Mouse (Mus musculus): ENCODE measurements around the gene Ncl. TPM values are rescaled to one million over a fixed set of nuclear protein-coding genes. Genes with fewer than 3 reads are reported as not detected.

Ncl gene
- polyA plus RNA-seq, 1 experiment from 2014 or later = 198 TPM

DNA sequence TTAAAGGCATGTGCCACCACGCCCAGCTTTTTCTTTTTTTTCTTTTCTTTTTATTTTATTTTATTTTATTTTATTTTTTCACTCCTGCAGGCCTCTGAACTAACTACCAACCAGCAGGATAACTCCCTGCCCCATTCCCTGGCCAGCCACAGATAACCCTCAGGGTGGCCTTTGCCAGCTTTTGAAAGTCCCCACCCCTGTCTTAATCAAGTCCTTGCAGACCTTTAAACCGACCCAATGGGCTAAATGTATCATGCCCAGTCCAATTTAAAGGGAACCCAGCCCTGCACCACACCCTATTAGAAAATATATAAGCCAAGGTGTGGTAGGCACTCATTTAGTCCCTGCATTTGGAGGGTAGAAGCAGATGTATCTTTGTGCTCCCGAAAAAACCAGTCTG is 46.9 kb downstream of the Ncl start:
- no peaks in the 10 kb centered on the region for H3K9me3 ChIP-seq (replicated peaks)
- ATAC-seq (ENCODE audit: insufficient read depth) = peak; percentile 96
- no peaks in the 10 kb centered on the region for H3K27me3 ChIP-seq
- H3K36me3 ChIP-seq (replicated peaks) = no peaks in the 10 kb centered on the region
- peaks cover 30% of the 10 kb centered on the region for H3K4me1 ChIP-seq (replicated peaks)
- no peak overlapping the region for H3K9ac ChIP-seq
- H3K27ac ChIP-seq (replicated peaks) = peak overlapping the region; percentile 59
- H3K4me3 ChIP-seq (replicated peaks) = no peak overlapping the region
- WGBS (ENCODE audit: insufficient replicate concordance) = 40% methylated on average over 3 of the region's 3 CpGs
- H3K4me2 ChIP-seq = no peak overlapping the region

- H3K27ac ChIP-seq (replicated peaks) = no peak overlapping the region
- no peaks in the 10 kb centered on the region for H3K36me3 ChIP-seq (replicated peaks)
- H3K4me3 ChIP-seq (replicated peaks) = no peak overlapping the region
- 68% methylated on average over 10 of the region's 10 CpGs for WGBS (ENCODE audit: insufficient replicate concordance)
- no peak for ATAC-seq (ENCODE audit: insufficient read depth)
- no peaks in the 10 kb centered on the region for H3K27me3 ChIP-seq
- H3K9me3 ChIP-seq (replicated peaks) = no peaks in the 10 kb centered on the region
- H3K4me1 ChIP-seq (replicated peaks) = peaks cover 33% of the 10 kb centered on the region
- H3K4me2 ChIP-seq = no peak overlapping the region
- H3K9ac ChIP-seq = no peak overlapping the region
Measured at GRCm38 (mm10) chr1:86311467-86312005, 47.7 kb downstream of the Ncl start.

- Histone ChIP-seq H3K9me3 (replicated peaks) (no peaks in the 10 kb centered on the region), H3K27ac (replicated peaks) (no peak overlapping the region), H3K4me2 (no peak overlapping the region), H3K27me3 (0 out of 2 replicates have a peak, but pooled peaks cover 4% of the 10 kb centered on the region), H3K4me1 (replicated peaks) (peaks cover 33% of the 10 kb centered on the region), H3K36me3 (replicated peaks) (no peaks in the 10 kb centered on the region), H3K4me3 (replicated peaks) (no peak overlapping the region), H3K9ac (no peak overlapping the region)
- ATAC-seq (ENCODE audit: insufficient read depth) = no peak
- WGBS (ENCODE audit: insufficient replicate concordance) = 75% methylated on average over 15 of the region's 15 CpGs
Measured at GRCm38 (mm10) chr1:86310536-86311310, 48.5 kb downstream of the Ncl start.

- 83% methylated on average over 7 of the region's 7 CpGs for WGBS (ENCODE audit: insufficient replicate concordance)
- H3K27ac ChIP-seq (replicated peaks) = no peak overlapping the region
- H3K27me3 ChIP-seq = peaks cover 15% of the 10 kb centered on the region
- ATAC-seq (ENCODE audit: insufficient read depth) = no peak
- no peak overlapping the region for H3K4me3 ChIP-seq (replicated peaks)
- no peak overlapping the region for H3K9ac ChIP-seq
- H3K4me1 ChIP-seq (replicated peaks) = peaks cover 31% of the 10 kb centered on the region
- H3K4me2 ChIP-seq = no peak overlapping the region
- H3K36me3 ChIP-seq (replicated peaks) = no peaks in the 10 kb centered on the region
- no peaks in the 10 kb centered on the region for H3K9me3 ChIP-seq (replicated peaks)
Measured at GRCm38 (mm10) chr1:86309270-86309833, 49.8 kb downstream of the Ncl start.

DNA sequence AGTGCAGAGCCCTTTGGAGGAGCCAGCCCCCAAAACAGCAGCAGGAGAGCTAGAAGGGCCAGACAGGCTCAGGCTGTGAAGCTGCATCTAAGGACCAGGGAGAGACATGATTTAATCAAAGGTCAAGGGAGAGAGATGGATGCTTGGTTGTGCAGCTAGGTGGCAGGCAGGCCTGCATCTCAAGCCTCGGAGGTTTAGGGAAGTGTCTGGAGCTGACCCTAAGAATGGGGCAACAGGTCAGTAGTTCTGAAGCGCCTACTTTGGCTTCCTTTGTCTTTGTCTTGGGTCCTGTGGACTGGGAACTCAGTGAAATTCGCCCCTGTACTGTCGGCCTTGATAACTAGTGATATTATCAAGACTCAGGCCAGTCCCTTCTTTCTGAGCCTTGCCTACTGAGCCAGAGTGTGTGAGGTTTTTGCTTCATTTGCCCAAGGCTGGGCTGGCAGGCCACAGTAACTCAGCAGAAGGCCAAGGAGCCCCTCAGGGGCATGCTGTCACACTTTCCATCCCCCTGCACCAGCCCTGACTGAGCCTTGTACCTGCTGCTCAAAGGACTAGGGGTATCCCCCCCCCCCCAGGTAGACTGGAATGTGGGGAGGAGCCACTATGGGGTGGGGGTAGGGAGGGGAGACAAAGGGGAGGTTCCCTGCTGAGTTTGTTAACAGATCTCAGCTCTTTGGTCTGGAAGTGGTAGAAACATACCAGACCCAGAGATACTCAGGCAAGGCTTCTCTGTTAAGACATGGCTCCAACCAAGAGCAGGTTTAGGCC is 51.1 kb downstream of the Ncl start:
- Histone ChIP-seq H3K27ac (replicated peaks) (no peak overlapping the region), H3K9ac (no peak overlapping the region), H3K9me3 (replicated peaks) (no peaks in the 10 kb centered on the region), H3K36me3 (replicated peaks) (no peaks in the 10 kb centered on the region), H3K4me1 (replicated peaks) (peaks cover 35% of the 10 kb centered on the region), H3K4me3 (replicated peaks) (no peak overlapping the region), H3K27me3 (peaks cover 28% of the 10 kb centered on the region), H3K4me2 (no peak overlapping the region)
- 41% methylated on average over 4 of the region's 4 CpGs for WGBS (ENCODE audit: insufficient replicate concordance)
- ATAC-seq (ENCODE audit: insufficient read depth) = no peak

DNA sequence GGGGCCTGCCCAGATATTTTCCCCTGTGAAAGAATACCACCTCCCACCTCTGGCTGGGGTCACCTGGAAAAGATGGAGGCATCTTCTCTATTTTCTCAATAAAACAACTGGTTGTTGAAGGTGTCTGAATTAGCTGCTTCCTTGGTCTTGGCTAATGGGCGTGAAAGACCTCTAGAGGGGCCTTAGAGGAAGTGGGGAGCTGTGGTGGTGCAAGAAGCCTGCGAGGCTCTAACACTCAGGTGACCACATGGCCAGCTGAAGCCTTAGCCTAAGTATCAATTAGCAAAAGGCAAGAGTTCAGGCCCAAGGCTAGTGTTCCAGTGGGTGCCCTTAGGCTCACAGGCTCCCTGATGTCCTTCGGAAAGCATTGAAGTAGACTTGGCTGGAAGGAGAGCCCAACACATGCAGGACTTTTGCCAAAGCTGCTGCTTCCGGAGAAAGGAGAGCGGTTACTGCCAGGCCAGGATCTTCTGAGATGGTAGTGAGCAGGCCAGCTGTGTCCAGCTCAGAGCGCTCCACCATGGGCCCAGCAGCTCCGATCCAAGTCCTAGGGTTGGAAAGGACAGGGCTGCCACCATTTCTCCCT is 51.9 kb downstream of the Ncl start:
- no peak overlapping the region for H3K27ac ChIP-seq (replicated peaks)
- no peak overlapping the region for H3K4me2 ChIP-seq
- H3K4me3 ChIP-seq (replicated peaks) = no peak overlapping the region
- H3K9ac ChIP-seq = no peak overlapping the region
- no peak for ATAC-seq (ENCODE audit: insufficient read depth)
- H3K4me1 ChIP-seq (replicated peaks) = peaks cover 37% of the 10 kb centered on the region
- no peaks in the 10 kb centered on the region for H3K36me3 ChIP-seq (replicated peaks)
- 68% methylated on average over 7 of the region's 7 CpGs for WGBS (ENCODE audit: insufficient replicate concordance)
- H3K27me3 ChIP-seq = peaks cover 35% of the 10 kb centered on the region
- H3K9me3 ChIP-seq (replicated peaks) = no peaks in the 10 kb centered on the region

DNA sequence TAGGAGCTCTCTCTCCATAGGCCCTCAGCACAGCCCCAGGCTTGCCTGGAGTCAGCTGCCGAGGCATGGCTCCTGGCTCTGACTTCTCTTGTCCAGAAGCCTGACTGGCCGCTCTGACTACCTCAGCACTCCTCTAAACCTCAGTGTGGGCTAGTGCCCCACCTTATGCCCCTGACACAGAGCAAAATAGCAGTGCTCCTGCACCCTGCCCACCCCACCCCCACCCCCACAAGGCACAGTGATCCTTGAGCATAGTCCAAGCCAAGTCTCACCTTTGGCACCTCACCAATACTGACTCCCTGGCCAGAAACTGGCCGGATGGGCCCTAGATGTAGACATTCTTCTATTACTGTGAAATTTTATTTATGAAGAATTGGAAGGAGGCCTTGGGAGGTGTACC is 52.5 kb downstream of the Ncl start:
- H3K9ac ChIP-seq = no peak overlapping the region
- no peak overlapping the region for H3K27ac ChIP-seq (replicated peaks)
- peaks cover 43% of the 10 kb centered on the region for H3K4me1 ChIP-seq (replicated peaks)
- H3K27me3 ChIP-seq = peaks cover 41% of the 10 kb centered on the region
- no peaks in the 10 kb centered on the region for H3K36me3 ChIP-seq (replicated peaks)
- 74% methylated on average over 3 of the region's 3 CpGs for whole genome bisulfite sequencing (ENCODE audit: insufficient replicate concordance)
- no peak for ATAC-seq (ENCODE audit: insufficient read depth)
- no peak overlapping the region for H3K4me3 ChIP-seq (replicated peaks)
- H3K4me2 ChIP-seq = no peak overlapping the region
- no peaks in the 10 kb centered on the region for H3K9me3 ChIP-seq (replicated peaks)

GRCm38 (mm10) chr1:86303873-86304250 is 55.3 kb downstream of the Ncl start:
- H3K4me1 ChIP-seq (replicated peaks) = peaks cover 52% of the 10 kb centered on the region
- no peak for ATAC-seq (ENCODE audit: insufficient read depth)
- H3K36me3 ChIP-seq (replicated peaks) = no peaks in the 10 kb centered on the region
- H3K27ac ChIP-seq (replicated peaks) = no peak overlapping the region
- peak overlapping the region; percentile 30; the same call in 1 of the 2 replicates for H3K9ac ChIP-seq
- peak overlapping the region; percentile 57 for H3K4me3 ChIP-seq (replicated peaks)
- 2% methylated on average over 16 of the region's 16 CpGs for WGBS (ENCODE audit: insufficient replicate concordance)
- H3K27me3 ChIP-seq = peaks cover 51% of the 10 kb centered on the region
- H3K4me2 ChIP-seq = peak overlapping the region; percentile 88
- no peaks in the 10 kb centered on the region for H3K9me3 ChIP-seq (replicated peaks)

DNA sequence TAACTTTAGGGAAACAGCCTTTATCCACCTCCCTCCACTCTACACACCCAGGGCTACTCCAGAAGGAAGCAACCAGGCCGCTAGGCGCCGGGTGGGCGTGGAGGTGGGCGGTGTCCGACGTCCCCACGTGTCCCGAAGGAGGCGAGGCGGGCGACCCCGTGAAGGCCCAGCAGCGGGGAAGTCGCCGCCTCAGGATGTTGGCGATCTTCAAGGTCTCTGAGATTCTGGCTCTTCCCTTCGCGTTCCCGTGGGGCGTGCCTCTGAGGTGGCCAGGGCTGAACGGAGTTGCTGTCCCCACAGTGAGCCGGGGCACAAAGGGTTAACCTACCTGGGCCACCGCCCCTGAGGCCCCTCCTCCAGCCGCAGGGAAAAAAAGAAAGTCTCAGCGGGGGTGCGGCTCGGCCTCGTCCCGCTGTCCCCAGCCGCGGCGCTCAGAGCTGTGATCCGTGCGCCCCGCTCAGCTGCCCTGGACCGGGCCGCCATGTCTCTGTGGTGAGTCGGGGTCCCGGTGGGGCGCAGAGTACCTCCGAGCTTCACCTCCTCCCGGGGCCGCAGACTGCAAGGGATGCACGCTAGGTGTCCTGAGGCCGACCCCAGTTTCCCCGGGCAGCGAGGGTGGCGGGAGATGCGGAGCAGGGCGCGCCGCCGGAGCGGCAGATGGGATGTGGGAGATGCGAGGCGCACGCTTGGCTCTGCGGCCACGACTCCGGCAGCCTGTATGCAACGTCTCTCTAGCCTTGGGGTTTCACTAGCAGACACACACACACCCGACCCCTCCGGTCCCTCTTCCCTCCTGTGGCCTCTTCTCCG is 55.9 kb downstream of the Ncl start:
- peak overlapping the region; percentile 30; the same call in 1 of the 2 replicates for H3K9ac ChIP-seq
- peak overlapping the region; percentile 88 for H3K4me2 ChIP-seq
- ATAC-seq (ENCODE audit: insufficient read depth) = peak; percentile 54
- no peaks in the 10 kb centered on the region for H3K36me3 ChIP-seq (replicated peaks)
- H3K4me3 ChIP-seq (replicated peaks) = peak overlapping the region; percentile 57
- H3K27ac ChIP-seq (replicated peaks) = no peak overlapping the region
- H3K9me3 ChIP-seq (replicated peaks) = no peaks in the 10 kb centered on the region
- WGBS (ENCODE audit: insufficient replicate concordance) = under 1% methylated on average over 65 of the region's 65 CpGs
- peaks cover 51% of the 10 kb centered on the region for H3K27me3 ChIP-seq
- H3K4me1 ChIP-seq (replicated peaks) = peaks cover 47% of the 10 kb centered on the region

DNA sequence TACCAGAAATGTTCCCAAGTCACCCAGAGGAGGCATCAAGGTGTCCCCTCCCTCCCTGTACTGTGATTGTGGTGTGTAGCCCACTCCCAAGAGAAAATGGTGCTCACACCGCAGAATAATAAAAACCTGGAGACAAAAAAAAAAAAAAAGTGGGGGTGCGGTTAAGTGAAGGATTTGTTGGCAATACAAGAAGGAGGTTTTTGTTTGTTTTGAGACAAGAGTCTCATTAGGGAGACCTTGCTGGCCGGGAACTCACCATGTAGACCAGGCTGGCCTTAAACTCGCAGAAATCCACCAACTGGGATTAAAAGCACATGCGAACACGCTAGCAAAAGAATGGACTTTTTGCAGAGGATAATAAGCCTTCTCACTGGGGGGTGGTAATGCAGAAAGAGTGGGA is 56.7 kb downstream of the Ncl start, which contains the start of gene B3gnt7:
Gene B3gnt7 (plus strand): TSS at position 301 of the 400 bp plus-strand sequence.
- peaks cover 44% of the 10 kb centered on the region for H3K4me1 ChIP-seq (replicated peaks)
- no peak for ATAC-seq (ENCODE audit: insufficient read depth)
- no peaks in the 10 kb centered on the region for H3K36me3 ChIP-seq (replicated peaks)
- WGBS (ENCODE audit: insufficient replicate concordance) = 47% methylated on average over 6 of the region's 6 CpGs
- peak within 1 kb of the TSS; percentile 57 for H3K4me3 ChIP-seq (replicated peaks)
- no peaks in the 10 kb centered on the region for H3K9me3 ChIP-seq (replicated peaks)
- H3K27me3 ChIP-seq = peaks cover 51% of the 10 kb centered on the region
- H3K9ac ChIP-seq = peak within 1 kb of the TSS; percentile 30; the same call in 1 of the 2 replicates
- H3K4me2 ChIP-seq = peak within 1 kb of the TSS; percentile 88
- no peak within 1 kb of the TSS for H3K27ac ChIP-seq (replicated peaks)

Measured in liver, embryonic 15.5 days (tissue).